ENCODE assay signal across 15 mouse cellular contexts in genomic region chr7:28412826-28413225, GRCm38 (mm10). TPM values are rescaled to one million over a fixed set of nuclear protein-coding genes. Genes with fewer than 3 reads are reported as not detected.
DNase-seq lines count a peak whose midpoint lies in the region; ATAC-seq and TF ChIP-seq lines count a peak whose summit lies in the region.
"Had no signal": no experiment of that assay in that cellular context is flagged by ENCODE, and none has a peak within 500 bp of the region (broad histone marks: within the 10 kb centered on the region; RNA-seq: fewer than 3 reads in every experiment).

No protein-coding gene starts in this region.

- TF ChIP-seq EP300 in ES-Bruce4 (IDR thresholded peaks at IDR 0.05; ENCODE audit: insufficient read depth, low read depth, low read length) = no peak

- ATAC-seq in kidney, postnatal 0 days (replicated peaks; ENCODE audit: low FRiP score, low read depth) = no peak
- no peak for ATAC-seq in kidney, embryonic 15.5 days (replicated peaks; ENCODE audit: low FRiP score)

- no peak overlapping the region for H3K27ac ChIP-seq in kidney, postnatal 0 days
- no peak overlapping the region for H3K27ac ChIP-seq in kidney, embryonic 15.5 days
- no peak overlapping the region for H3K27ac ChIP-seq in ES-Bruce4 (ENCODE audit: insufficient read depth, low read length)
- H3K27ac ChIP-seq: embryonic facial prominence, embryonic 13.5 days; forebrain, embryonic 10.5 days; hindbrain, embryonic 15.5 days; liver, embryonic 15.5 days had no signal

- 88% methylated on average over 4 of the region's 4 CpGs for WGBS in kidney, postnatal 0 days
- WGBS in kidney, embryonic 15.5 days = 90% methylated on average over 4 of the region's 4 CpGs

- no peak overlapping the region for H3K9ac ChIP-seq in kidney, postnatal 0 days (ENCODE audit: low read depth, low read length)
- H3K9ac ChIP-seq in kidney, embryonic 15.5 days = no peak overlapping the region
- H3K9ac ChIP-seq in ES-Bruce4 (ENCODE audit: low read depth, poor library complexity, severe bottlenecking) = no peak overlapping the region
- H3K9ac ChIP-seq: embryonic facial prominence, embryonic 13.5 days; hindbrain, embryonic 15.5 days; liver, embryonic 15.5 days had no signal

- no peaks in the 10 kb centered on the region for H3K4me1 ChIP-seq in kidney, postnatal 0 days (replicated peaks; ENCODE audit: insufficient read depth, low read length)
- no peaks in the 10 kb centered on the region for H3K4me1 ChIP-seq in kidney, embryonic 15.5 days
- no peaks in the 10 kb centered on the region for H3K4me1 ChIP-seq in ES-Bruce4 (ENCODE audit: control insufficient read depth, insufficient read depth, low read length)
- H3K4me1 ChIP-seq: embryonic facial prominence, embryonic 13.5 days; forebrain, embryonic 10.5 days; hindbrain, embryonic 15.5 days had no signal

- no peaks in the 10 kb centered on the region for H3K9me3 ChIP-seq in kidney, postnatal 0 days (replicated peaks; ENCODE audit: low read length)
- no peaks in the 10 kb centered on the region for H3K9me3 ChIP-seq in kidney, embryonic 15.5 days (replicated peaks)
- H3K9me3 ChIP-seq in ES-Bruce4 (replicated peaks; ENCODE audit: control insufficient read depth, insufficient read depth, low read length, poor library complexity, severe bottlenecking) = no peaks in the 10 kb centered on the region
- H3K9me3 ChIP-seq: embryonic facial prominence, embryonic 13.5 days; forebrain, embryonic 10.5 days; hindbrain, embryonic 15.5 days; liver, embryonic 15.5 days had no signal

- TF ChIP-seq POLR2A in ES-Bruce4 (IDR thresholded peaks at IDR 0.05; ENCODE audit: insufficient read depth, low read length) = no peak

- no peak overlapping the region for H3K4me2 ChIP-seq in kidney, postnatal 0 days (ENCODE audit: low read length)
- H3K4me2 ChIP-seq in kidney, embryonic 15.5 days = no peak overlapping the region
- H3K4me2 ChIP-seq: embryonic facial prominence, embryonic 13.5 days; hindbrain, embryonic 15.5 days; liver, embryonic 15.5 days had no signal

- peaks cover 44% of the 10 kb centered on the region for H3K36me3 ChIP-seq in kidney, postnatal 0 days (ENCODE audit: insufficient read depth, low read length)
- peaks cover 98% of the 10 kb centered on the region for H3K36me3 ChIP-seq in kidney, embryonic 15.5 days
- peaks cover 51% of the 10 kb centered on the region for H3K36me3 ChIP-seq in ES-Bruce4 (ENCODE audit: control insufficient read depth, insufficient read depth, low read length, poor library complexity, severe bottlenecking)
- H3K36me3 ChIP-seq in splenic B cell, adult 2 months (ENCODE audit: control insufficient read depth, insufficient read depth, low read length, poor library complexity, severe bottlenecking) = peaks cover 3% of the 10 kb centered on the region

- no peak overlapping the region for H3K4me3 ChIP-seq in kidney, postnatal 0 days (replicated peaks; ENCODE audit: low read depth, low read length)
- no peak overlapping the region for H3K4me3 ChIP-seq in kidney, embryonic 15.5 days (replicated peaks)
- no peak overlapping the region for H3K4me3 ChIP-seq in ES-Bruce4 (ENCODE audit: low read depth, low read length)
- H3K4me3 ChIP-seq: embryonic facial prominence, embryonic 13.5 days; forebrain, embryonic 10.5 days; hindbrain, embryonic 15.5 days; liver, embryonic 15.5 days had no signal

- no peak for DNase-seq in kidney, postnatal 0 days (ENCODE audit: low spot score)
- peak; percentile 29 for DNase-seq in A20 (ENCODE audit: low read depth, low spot score)
- DNase-seq in splenic B cell, adult 2 months (ENCODE audit: low read depth, low spot score) = peak; percentile 56
- DNase-seq in kidney, postnatal 4 days = no peak
- no peak for DNase-seq in natural killer cell, adult 2 months (ENCODE audit: low spot score in 2 of 2)
- DNase-seq: cerebellum, adult 11 months; heart, adult 11 months; left cerebral cortex, postnatal 4 days; right cerebral cortex, postnatal 14 days had no signal

- TF ChIP-seq CTCF in kidney, postnatal 0 days (IDR thresholded peaks at IDR 0.05; ENCODE audit: low read depth) = 0 out of 2 replicates have a peak, but pooled peaks have one; percentile 4
- TF ChIP-seq CTCF in ES-Bruce4 (IDR thresholded peaks at IDR 0.05; ENCODE audit: low read depth, low read length) = peak; percentile 16

- H3K27me3 ChIP-seq in kidney, postnatal 0 days (ENCODE audit: insufficient read depth, low read length) = no peaks in the 10 kb centered on the region
- no peaks in the 10 kb centered on the region for H3K27me3 ChIP-seq in kidney, embryonic 15.5 days
- H3K27me3 ChIP-seq in ES-Bruce4 (ENCODE audit: control insufficient read depth, insufficient read depth, low read length, poor library complexity, severe bottlenecking) = no peaks in the 10 kb centered on the region
- no peaks in the 10 kb centered on the region for H3K27me3 ChIP-seq in splenic B cell, adult 2 months (ENCODE audit: control insufficient read depth, insufficient read depth, low read length, poor library complexity, severe bottlenecking)
- H3K27me3 ChIP-seq: embryonic facial prominence, embryonic 13.5 days; hindbrain, embryonic 15.5 days; liver, embryonic 15.5 days had no signal

RNA-seq across cellular contexts. Expression of gene Paf1, which starts 20.1 kb away (rescaled TPM):
- polyA plus RNA-seq in kidney, postnatal 0 days (2015; fragmentation: Nextera tagmentation; extraction: Ambion mirVana) = 60.2 and 70.3 TPM in 2 replicates
- 86.8 and 100 TPM in 2 replicates for polyA plus RNA-seq in kidney, embryonic 15.5 days (2015; fragmentation: Nextera tagmentation; extraction: Ambion mirVana)
- 88.7 and 96.2 TPM in 2 replicates for polyA plus RNA-seq in ES-Bruce4 (2011; ENCODE audit: insufficient read depth, insufficient read length, low read depth, missing spikeins)

RNA-seq across cellular contexts. Expression of gene Med29, which starts 20.3 kb away (rescaled TPM):
- 44.6 and 47.8 TPM in 2 replicates for polyA plus RNA-seq in kidney, postnatal 0 days (2015; fragmentation: Nextera tagmentation; extraction: Ambion mirVana)
- polyA plus RNA-seq in kidney, embryonic 15.5 days (2015; fragmentation: Nextera tagmentation; extraction: Ambion mirVana) = 52.6 and 57.7 TPM in 2 replicates
- polyA plus RNA-seq in ES-Bruce4 (2011; ENCODE audit: insufficient read depth, insufficient read length, low read depth, missing spikeins) = 16.6 and 18.1 TPM in 2 replicates

RNA-seq across cellular contexts. Expression of gene Gmfg, which starts 24.4 kb away (rescaled TPM):
- 19.5 and 23.8 TPM in 2 replicates for polyA plus RNA-seq in kidney, postnatal 0 days (2015; fragmentation: Nextera tagmentation; extraction: Ambion mirVana)
- polyA plus RNA-seq in kidney, embryonic 15.5 days (2015; fragmentation: Nextera tagmentation; extraction: Ambion mirVana) = 16.4 and 17.3 TPM in 2 replicates
- 37.6 and 45.2 TPM in 2 replicates for polyA plus RNA-seq in ES-Bruce4 (2011; ENCODE audit: insufficient read depth, insufficient read length, low read depth, missing spikeins)

RNA-seq across cellular contexts. Expression of gene Zfp36, which starts 32.8 kb away (rescaled TPM):
- polyA plus RNA-seq in kidney, postnatal 0 days (2015; fragmentation: Nextera tagmentation; extraction: Ambion mirVana) = 18.6 and 19.6 TPM in 2 replicates
- polyA plus RNA-seq in kidney, embryonic 15.5 days (2015; fragmentation: Nextera tagmentation; extraction: Ambion mirVana) = 16.2 TPM in 2 replicates
- polyA plus RNA-seq in ES-Bruce4 (2011; ENCODE audit: insufficient read depth, insufficient read length, low read depth, missing spikeins) = 25.7 and 26.0 TPM in 2 replicates

RNA-seq across cellular contexts. Expression of gene Lrfn1, which starts 39.0 kb away (rescaled TPM):
- 2.1 and 2.8 TPM in 2 replicates for polyA plus RNA-seq in kidney, postnatal 0 days (2015; fragmentation: Nextera tagmentation; extraction: Ambion mirVana)
- 2.6 and 2.8 TPM in 2 replicates for polyA plus RNA-seq in kidney, embryonic 15.5 days (2015; fragmentation: Nextera tagmentation; extraction: Ambion mirVana)
- 14.6 and 21.9 TPM in 2 replicates for polyA plus RNA-seq in ES-Bruce4 (2011; ENCODE audit: insufficient read depth, insufficient read length, low read depth, missing spikeins)

Comparison
In these comparisons a context has a peak if more than half of its experiments do, and no peak if none do; other contexts are left out.
1. DNase-seq: peak in A20 (single experiment) and splenic B cell, adult 2 months (single experiment); none in kidney, postnatal 0 days (single experiment), kidney, postnatal 4 days (0 of 2) and natural killer cell, adult 2 months (0 of 2).